Mouse (Mus musculus) liver, embryonic 14.5 days (tissue): ENCODE results near the gene Gm9837. TPM values are rescaled to one million over a fixed set of nuclear protein-coding genes. Genes with fewer than 3 reads are reported as not detected.
A peak's percentile ranks its signal among the peaks of the same experiment; 100 is the strongest.

Experiments used
- ATAC-seq: fragments of 200-750 bp; cut with Nextera tagmentation; 2 replicates; pipeline ENCODE4 v1.8.0; 2017; ENCODE audit warnings: moderate number of reproducible peaks, mild to moderate bottlenecking, moderate library complexity; ENCODE audit not compliant: insufficient read depth
- DNase-seq, 3 experiments: peaks; one replicate each; pipeline ENCODE4 v3.0.0-alpha.2; 2012 to 2013; ENCODE audit warnings: low read depth in 3 of 3, low spot score in 3 of 3
- H3K27ac ChIP-seq: fragments of 300-500 bp; sonication (generic); 2 replicates; pipeline ENCODE4 v1.5.1; 2014; ENCODE audit warnings: moderate library complexity, mild to moderate bottlenecking, control low read depth, inconsistent platforms
- H3K27me3 ChIP-seq: fragments of 300-500 bp; sonication (generic); 2 replicates; pipeline ENCODE4 v1.6.1; 2014; ENCODE audit warnings: mild to moderate bottlenecking, low read length, moderate library complexity; ENCODE audit not compliant: control insufficient read depth, insufficient read depth
- H3K36me3 ChIP-seq: fragments of 300-500 bp; sonication (generic); replicated peaks from 2 replicates; pipeline ENCODE4 v1.6.1; 2014; ENCODE audit warnings: low read depth; ENCODE audit not compliant: control insufficient read depth, insufficient read depth
- H3K4me1 ChIP-seq, 2 experiments: fragments of 200-500 bp in 1 of 2; fragments of 300-500 bp in 1 of 2; sonication (generic) in 1 of 2; replicated peaks; 2 replicates each; pipeline ENCODE4 v1.6.1; 2012 to 2014; ENCODE audit warnings: antibody characterized with exemption in 1 of 2, inconsistent platforms in 1 of 2, low read length in 1 of 2; ENCODE audit not compliant: control insufficient read depth in 2 of 2, insufficient read depth in 2 of 2
- H3K4me2 ChIP-seq: fragments of 300-500 bp; sonication (generic); 2 replicates; pipeline ENCODE4 v1.6.1; 2014; ENCODE audit warnings: low read depth, mild to moderate bottlenecking, control low read depth, moderate library complexity
- H3K4me3 ChIP-seq, 2 experiments: fragments of 200-500 bp in 1 of 2; fragments of 300-500 bp in 1 of 2; sonication (generic) in 1 of 2; 2 replicates each; pipeline ENCODE4 v1.5.1; 2012 to 2014; ENCODE audit warnings: low read depth in 2 of 2, low read length in 2 of 2, mild to moderate bottlenecking in 2 of 2, control low read depth in 1 of 2, inconsistent platforms in 1 of 2, moderate library complexity in 1 of 2; ENCODE audit not compliant: insufficient read depth in 1 of 2
- H3K9ac ChIP-seq: fragments of 300-500 bp; sonication (generic); replicated peaks from 2 replicates; pipeline ENCODE4 v1.6.1; 2014; ENCODE audit warnings: mild to moderate bottlenecking, control low read depth, moderate library complexity
- H3K9me3 ChIP-seq: fragments of 300-500 bp; sonication (generic); 2 replicates; pipeline ENCODE4 v1.6.1; 2016; ENCODE audit warnings: low read length, mixed read lengths; ENCODE audit not compliant: control insufficient read depth
- CTCF ChIP-seq: IDR thresholded peaks from 2 replicates; pipeline ENCODE4 v1.5.1; 2016; ENCODE audit warnings: antibody characterized with exemption, low read depth, control low read depth
- EP300 ChIP-seq: IDR thresholded peaks from 2 replicates; pipeline ENCODE4 v1.6.1; 2016; ENCODE audit warnings: antibody characterized with exemption, low read depth
- WGBS: fragments of 180-500 bp; shearing (Covaris S2); extraction: QIAGEN DNeasy Blood & Tissue Kit; methylation state at CpG from one replicate; pipeline ENCODE4 v1.1.7; 2014; ENCODE audit not compliant: insufficient replicate concordance; 5-methylcytosine and 5-hydroxymethylcytosine counted together
- polyA plus RNA-seq, 2 experiments: library from polyadenylated mRNA; depleted of rRNA in 1 of 2; stranded (reverse) in 1 of 2; unstranded in 1 of 2; fragments of >200 nt; fragmentation: Nextera tagmentation in 1 of 2; extraction: Ambion mirVana in 1 of 2; gene quantifications; 2 replicates each; pipeline versions ENCODE4 v1.2.1 to v1.2.3; 2012 to 2014

Gene Gm9837
- polyA plus RNA-seq, 2 experiments = not detected

GRCm38 (mm10) chr11:53481088-53481730, 10.9 kb upstream of the Gm9837 start:
- H3K4me2 ChIP-seq = peak overlapping the region; percentile 72
- DNase-seq = peak; percentile 74 to 83 (median 80)

DNA sequence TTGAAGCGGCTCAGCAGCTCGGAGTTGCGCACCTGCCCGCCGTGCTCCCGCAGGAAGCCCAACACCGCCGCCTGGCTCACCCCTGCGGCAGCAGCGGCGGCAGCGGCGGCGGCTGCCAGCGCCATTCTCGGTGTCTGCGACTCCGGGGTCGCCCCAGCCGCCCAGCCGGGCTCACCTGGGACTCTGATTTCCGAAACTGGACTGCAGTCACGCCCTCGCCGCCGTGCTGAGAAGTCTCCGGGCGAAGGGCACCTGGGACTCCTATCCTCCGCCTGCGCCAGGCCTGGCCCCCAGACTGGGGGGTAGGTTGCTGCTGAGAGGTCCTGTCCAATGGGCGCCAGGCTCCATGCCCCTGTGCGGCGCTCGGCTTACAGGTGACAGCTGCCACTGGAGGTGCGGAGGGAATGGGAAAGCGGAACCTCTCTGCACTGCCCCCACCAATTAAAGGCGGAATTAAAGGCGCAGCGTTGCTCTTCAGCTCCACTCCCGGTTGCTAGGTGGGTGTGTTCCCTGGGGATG, 9.6 kb upstream of the Gm9837 start, which contains the start of the genes Gm9945 and Sowaha:
Gene Gm9945 (plus strand): TSS at position 384 of the 519 bp plus-strand sequence.
Gene Sowaha (minus strand): TSS at position 492 of the 519 bp plus-strand sequence.
- WGBS = 3% methylated on average over 40 of the region's 40 CpGs
- Histone ChIP-seq H3K27me3 (peaks cover 48% of the 10 kb centered on the region), H3K4me1 (peaks cover 43 to 44% of the 10 kb centered on the region in 2 experiments), H3K4me3 (peak within 1 kb of the TSS; percentile 66 to 92), H3K9ac (peak within 1 kb of the TSS; percentile 75), H3K27ac (peak within 1 kb of the TSS; percentile 98), H3K9me3 (no peaks in the 10 kb centered on the region), H3K36me3 (0 out of 2 replicates have a peak, but pooled peaks cover 4% of the 10 kb centered on the region), H3K4me2 (peak within 1 kb of the TSS; percentile 72)
- peak in 2 of 3 experiments; percentile 57 to 63 for DNase-seq
- TF ChIP-seq EP300 (no peak), CTCF (peak; percentile 65)
- peak; percentile 62 for ATAC-seq

More at GRCm38 (mm10) chr11:53481088-53481730, 10.9 kb upstream of the Gm9837 start:
- TF ChIP-seq EP300 (peak; percentile 93), CTCF (no peak)
- H3K36me3 ChIP-seq = 0 out of 2 replicates have a peak, but pooled peaks cover 4% of the 10 kb centered on the region
- peak overlapping the region; percentile 64 for H3K9ac ChIP-seq
- H3K4me3 ChIP-seq = peak overlapping the region; percentile 32 to 92
- H3K27ac ChIP-seq = peak overlapping the region; percentile 98
- peak; percentile 72 for ATAC-seq
- 21% methylated on average over 4 of the region's 4 CpGs for WGBS
- H3K4me1 ChIP-seq = peaks cover 43 to 46% of the 10 kb centered on the region in 2 experiments
- no peaks in the 10 kb centered on the region for H3K9me3 ChIP-seq
- peaks cover 34% of the 10 kb centered on the region for H3K27me3 ChIP-seq

DNA sequence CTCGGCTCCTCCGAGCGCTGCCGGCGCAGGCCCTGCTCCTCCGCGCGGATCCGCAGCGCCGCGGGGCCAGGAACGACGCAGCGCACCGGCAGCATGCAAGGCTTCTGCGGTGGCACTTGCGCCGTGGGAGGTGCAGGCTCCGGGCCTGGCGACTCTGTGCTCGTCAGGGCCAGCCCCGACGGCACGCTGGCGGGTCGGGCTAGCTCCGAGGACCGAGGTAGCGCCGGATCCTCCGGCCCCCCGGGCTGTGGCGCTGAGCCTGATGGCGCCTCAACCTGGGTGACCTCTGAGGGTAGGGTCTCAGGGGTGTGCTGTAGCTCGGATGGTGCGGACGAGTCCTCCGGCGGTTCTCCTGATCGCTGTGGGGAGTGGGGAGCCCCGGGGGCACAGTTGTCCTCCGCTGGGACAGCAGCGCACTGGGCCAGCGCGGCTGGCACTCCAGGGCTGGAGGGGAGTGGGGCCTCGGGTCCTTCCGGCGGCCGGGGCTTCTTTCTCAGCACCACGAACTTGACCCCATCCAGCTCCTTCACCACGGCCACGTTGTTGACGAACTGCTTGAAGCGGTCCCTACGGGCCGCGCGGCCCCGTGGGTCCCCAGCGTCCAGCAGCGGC, 9.0 kb upstream of the Gm9837 start:
- Histone ChIP-seq H3K36me3 (0 out of 2 replicates have a peak, but pooled peaks cover 4% of the 10 kb centered on the region), H3K9ac (peak overlapping the region; percentile 75), H3K4me2 (peak overlapping the region; percentile 72), H3K4me3 (peak overlapping the region; percentile 66 to 92), H3K4me1 (peaks cover 40% of the 10 kb centered on the region in 2 experiments), H3K9me3 (no peaks in the 10 kb centered on the region), H3K27me3 (peaks cover 53% of the 10 kb centered on the region), H3K27ac (peak overlapping the region; percentile 98)
- TF ChIP-seq CTCF (no peak), EP300 (no peak)
- no peak for DNase-seq
- 2% methylated on average over 62 of the region's 62 CpGs for WGBS
- ATAC-seq = peak; percentile 0; the same call in 1 of the 2 replicates

DNA sequence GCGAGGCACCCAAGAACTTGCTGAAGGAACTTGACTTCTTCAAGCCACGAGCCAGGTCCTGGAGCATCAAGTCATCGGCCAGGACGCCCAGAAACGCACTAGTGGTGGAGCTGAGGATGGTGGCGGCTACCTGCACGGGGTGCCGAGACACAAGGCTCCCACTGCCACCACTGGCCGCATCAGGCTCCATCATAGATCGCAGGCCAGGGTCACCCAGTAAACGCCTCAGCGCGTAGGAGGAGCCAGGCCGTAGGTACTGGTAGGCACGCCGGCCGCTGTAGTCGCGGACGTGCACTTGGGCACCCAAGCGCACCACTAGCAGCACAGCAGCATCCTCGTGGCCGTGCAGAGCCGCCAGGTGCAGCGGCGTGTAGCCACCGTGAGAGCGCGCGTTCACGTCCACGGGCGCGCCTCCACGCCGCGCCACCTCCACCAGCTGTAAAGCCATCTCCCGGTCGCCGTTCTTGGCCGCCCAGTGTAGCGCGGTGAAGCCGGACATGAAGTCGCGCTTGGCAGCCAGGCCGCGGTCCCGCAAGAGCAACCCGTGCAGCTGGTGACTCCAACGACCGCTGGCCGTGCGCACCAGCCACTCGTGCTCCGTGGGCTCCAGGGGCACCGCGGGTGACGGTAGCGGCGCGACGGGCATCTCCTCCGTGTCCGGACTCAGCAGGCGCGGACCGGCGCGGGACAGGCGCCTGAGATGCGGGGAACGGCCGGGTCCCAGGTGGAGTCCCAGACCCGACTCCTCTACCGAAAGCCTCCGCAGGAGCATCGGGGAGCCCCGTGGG, 8.3 kb upstream of the Gm9837 start:
- ATAC-seq (no peak), DNase-seq (no peak)
- 9% methylated on average over 79 of the region's 79 CpGs for WGBS
- H3K9ac ChIP-seq = peak overlapping the region; percentile 75
- peaks cover 56% of the 10 kb centered on the region for H3K27me3 ChIP-seq
- TF ChIP-seq EP300 = no peak
- TF ChIP-seq CTCF = 0 out of 2 replicates have a peak, but pooled peaks have one; percentile 6
- H3K9me3 ChIP-seq = no peaks in the 10 kb centered on the region
- H3K27ac ChIP-seq = no peak overlapping the region
- H3K4me3 ChIP-seq = peak overlapping the region; percentile 66 to 92
- peaks cover 34% of the 10 kb centered on the region in 2 experiments for H3K4me1 ChIP-seq
- peak overlapping the region; percentile 72 for H3K4me2 ChIP-seq
- H3K36me3 ChIP-seq = 0 out of 2 replicates have a peak, but pooled peaks cover 4% of the 10 kb centered on the region
